9 mouse cellular contexts compared by ENCODE assay signal in genomic region chrX:143932958-143933357, GRCm38 (mm10). TPM values are rescaled to one million over a fixed set of nuclear protein-coding genes. Genes with fewer than 3 reads are reported as not detected.
DNase-seq lines count a peak whose midpoint lies in the region; ATAC-seq lines count a peak whose summit lies in the region.
"Had no signal": no experiment of that assay in that cellular context is flagged by ENCODE, and none has a peak within 500 bp of the region (broad histone marks: within the 10 kb centered on the region; RNA-seq: fewer than 3 reads in every experiment).

Gene Dcx, minus strand, starts transcription at chrX:143933311.

- H3K9me3 ChIP-seq in kidney, embryonic 16.5 days (ENCODE audit: low read length) = no peaks in the 10 kb centered on the region
- H3K9me3 ChIP-seq in hindbrain, embryonic 10.5 days = no peaks in the 10 kb centered on the region

- intact Hi-C loops in left cerebral cortex, postnatal 4 days (cut with DNase I) = no loop called here

- H3K27ac ChIP-seq in kidney, embryonic 16.5 days (ENCODE audit: low read length) = no peak within 1 kb of the TSS
- H3K27ac ChIP-seq in hindbrain, embryonic 10.5 days = peak within 1 kb of the TSS; percentile 81

- H3K36me3 ChIP-seq in kidney, embryonic 16.5 days (ENCODE audit: insufficient read depth, low read length) = no peaks in the 10 kb centered on the region
- H3K36me3 ChIP-seq in hindbrain, embryonic 10.5 days = no peaks in the 10 kb centered on the region

- no peak for DNase-seq in kidney, adult 11 months
- peak; percentile 2 for DNase-seq in hindbrain, embryonic 10.5 days (ENCODE audit: low spot score)
- DNase-seq in left cerebral cortex, postnatal 4 days = peak; percentile 53
- peak; percentile 24 for DNase-seq in right cerebral cortex, adult 18-20 months
- no peak for DNase-seq in thymus, adult 18-20 months
- no peak for DNase-seq in ovary, postnatal 14 days (ENCODE audit: low spot score)
- no peak for DNase-seq in gastrocnemius, adult 8-10 months (ENCODE audit: low spot score in 2 of 2)
- DNase-seq: lung, postnatal 10 days had no signal

- no peaks in the 10 kb centered on the region for H3K4me1 ChIP-seq in kidney, embryonic 16.5 days (ENCODE audit: insufficient read depth, low read length)
- no peaks in the 10 kb centered on the region for H3K4me1 ChIP-seq in hindbrain, embryonic 10.5 days (replicated peaks)

- ATAC-seq in kidney, embryonic 16.5 days (ENCODE audit: low FRiP score, low TSS enrichment) = no peak

- H3K27me3 ChIP-seq in kidney, embryonic 16.5 days (ENCODE audit: insufficient read depth, low read length) = peaks cover 6% of the 10 kb centered on the region; the same call in 1 of the 2 replicates
- peaks cover 10% of the 10 kb centered on the region; the same call in 1 of the 2 replicates for H3K27me3 ChIP-seq in hindbrain, embryonic 10.5 days (ENCODE audit: insufficient read depth, poor library complexity, severe bottlenecking)

- WGBS in kidney, embryonic 16.5 days = 46% methylated on average over 8 of the region's 8 CpGs
- 43% methylated on average over 8 of the region's 8 CpGs for WGBS in hindbrain, embryonic 10.5 days

- H3K4me2 ChIP-seq in kidney, embryonic 16.5 days (replicated peaks; ENCODE audit: low read depth, low read length) = peak within 1 kb of the TSS; percentile 27

- no peak within 1 kb of the TSS for H3K9ac ChIP-seq in kidney, embryonic 16.5 days (replicated peaks; ENCODE audit: low read length)

- no peak within 1 kb of the TSS for H3K4me3 ChIP-seq in kidney, embryonic 16.5 days (ENCODE audit: low read length)
- H3K4me3 ChIP-seq in hindbrain, embryonic 10.5 days = peak within 1 kb of the TSS; percentile 42

RNA-seq across cellular contexts. Expression of gene Dcx, which starts in this region (rescaled TPM):
- 3.9 and 4.7 TPM in 2 replicates for polyA plus RNA-seq in kidney, embryonic 16.5 days (2015; fragmentation: Nextera tagmentation; extraction: Ambion mirVana)
- 39.7 and 94.6 TPM in 2 replicates for polyA plus RNA-seq in hindbrain, embryonic 10.5 days (2016; fragmentation: Nextera tagmentation; extraction: Ambion mirVana)
- 100 to 1,000 TPM; 675 to 739 TPM for total RNA-seq in left cerebral cortex, postnatal 4 days (2021)
- total RNA-seq in gastrocnemius, adult 8-10 months (2022) = not detected

Comparison
In these comparisons a context has a peak if more than half of its experiments do, and no peak if none do; other contexts are left out.
1. RNA of gene Dcx (total RNA-seq): 675 to 739 TPM in left cerebral cortex, postnatal 4 days; not detected in gastrocnemius, adult 8-10 months; every median in the first group is over 100 times any median in the second.
2. DNase-seq: peak in hindbrain, embryonic 10.5 days (single experiment), left cerebral cortex, postnatal 4 days (single experiment) and right cerebral cortex, adult 18-20 months (single experiment); none in kidney, adult 11 months (single experiment), thymus, adult 18-20 months (0 of 2), ovary, postnatal 14 days (single experiment) and gastrocnemius, adult 8-10 months (0 of 2).